Mouse (Mus musculus) spleen, postnatal 4 days (tissue): ENCODE results near the gene 4930596D02Rik.

Experiments used
- DNase-seq, 2 experiments: peaks; one replicate each; pipeline ENCODE4 v3.0.0; 2022; ENCODE audit warnings: low spot score in 2 of 2

The 4930596D02Rik gene

GRCm38 (mm10) chr14:35811878-35812277 is at the start of gene 4930596D02Rik:
4930596D02Rik (minus strand) TSS chr14:35811978.
- DNase-seq, result no peak

DNA sequence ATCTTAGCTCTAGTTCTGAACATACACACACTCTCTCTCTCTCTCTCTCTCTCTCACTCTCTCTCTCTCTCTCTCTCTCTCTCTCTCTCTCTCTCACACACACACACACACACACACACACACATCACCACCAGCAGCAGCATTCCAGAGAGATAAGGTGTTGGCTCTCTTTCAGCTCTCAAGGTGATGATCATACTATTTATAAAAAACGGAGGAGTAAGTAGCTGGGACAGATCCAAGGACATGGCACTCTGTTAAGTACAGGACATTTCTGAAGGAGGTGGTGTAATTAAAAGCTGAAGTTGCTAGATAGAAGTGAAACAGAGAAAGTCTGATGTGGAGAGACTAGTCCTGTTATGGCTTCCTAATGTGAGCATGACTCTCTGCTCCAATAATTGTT is 41.5 kb upstream of the 4930596D02Rik start:
- DNase-seq, result no peak

DNA sequence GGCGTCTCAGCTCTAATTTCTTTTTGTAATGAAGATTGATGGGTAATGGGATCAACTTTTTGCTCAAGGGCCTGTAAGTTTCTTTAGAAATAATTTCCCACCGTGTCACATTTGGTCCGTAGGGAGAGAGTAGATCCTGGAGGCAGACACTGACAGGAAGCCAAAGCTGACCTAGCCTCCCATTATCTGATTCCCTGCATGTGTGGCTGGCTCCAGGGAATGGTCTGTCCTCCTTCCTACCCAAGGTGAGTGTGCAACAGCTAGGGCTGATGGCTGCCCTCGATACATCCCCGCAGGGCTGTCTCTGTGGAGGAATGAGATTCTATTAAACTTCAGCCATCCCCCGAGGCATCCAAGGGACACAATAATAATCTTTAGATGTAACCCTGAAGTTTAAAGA is 33.5 kb upstream of the 4930596D02Rik start:
- DNase-seq, result no peak

DNA sequence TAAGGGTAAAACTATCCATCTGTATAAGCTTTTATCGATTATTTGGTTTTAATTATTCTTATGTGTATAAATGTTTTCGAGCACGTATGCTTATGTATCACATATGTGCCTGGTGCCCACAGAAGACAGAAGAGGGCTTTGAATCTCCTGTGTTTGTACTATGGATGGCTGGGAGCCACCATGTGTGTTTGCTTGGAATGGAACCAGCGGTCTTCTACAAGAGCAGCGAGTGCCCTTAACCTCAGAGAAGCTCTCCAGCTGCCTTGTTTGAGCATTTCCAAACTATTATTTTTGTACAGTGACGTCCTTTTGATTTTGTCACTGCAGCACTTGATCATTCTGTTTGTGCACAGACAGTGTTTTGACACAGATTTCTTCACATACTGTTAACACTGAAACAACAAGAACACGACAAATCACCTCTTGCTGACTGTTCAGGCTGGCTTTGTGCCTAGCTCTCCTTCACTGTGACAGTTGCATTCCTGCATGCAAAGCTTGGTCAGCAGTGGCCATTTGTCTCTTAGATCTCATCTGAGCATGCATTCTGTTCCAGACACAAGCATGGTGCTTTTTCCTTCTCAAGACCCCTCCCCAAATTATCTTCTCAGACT is 30.4 kb upstream of the 4930596D02Rik start:
- no peak for DNase-seq

DNA sequence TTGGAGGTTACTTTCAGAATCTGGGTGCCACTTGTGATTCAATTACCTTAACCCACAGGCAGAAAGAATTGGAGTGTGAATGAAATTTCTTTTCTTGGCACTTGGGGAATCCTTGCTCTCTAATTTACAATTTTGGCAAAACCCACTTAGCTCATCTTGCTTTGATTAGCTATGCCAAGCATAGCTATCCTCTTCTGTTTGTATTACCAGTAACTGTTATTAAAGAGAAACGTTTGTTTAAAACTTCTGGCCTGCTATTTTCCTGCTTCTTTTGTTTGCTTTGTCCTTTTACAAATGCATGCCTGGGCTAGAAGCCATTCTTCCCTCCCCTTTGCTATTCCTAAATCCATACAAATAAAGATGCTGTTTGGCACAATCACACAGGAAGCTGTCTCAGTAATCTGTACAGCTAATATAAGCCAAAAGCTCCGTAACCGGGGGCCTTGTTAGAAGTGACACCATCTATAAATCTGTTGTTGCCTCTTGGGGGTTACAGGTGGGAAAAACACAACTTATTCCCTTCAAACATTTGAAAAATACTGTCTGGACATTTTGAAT is 19.0 kb downstream of the 4930596D02Rik start:
- DNase-seq, result no peak

GRCm38 (mm10) chr14:35780033-35780432 is 31.7 kb downstream of the 4930596D02Rik start:
- no peak for DNase-seq

DNA sequence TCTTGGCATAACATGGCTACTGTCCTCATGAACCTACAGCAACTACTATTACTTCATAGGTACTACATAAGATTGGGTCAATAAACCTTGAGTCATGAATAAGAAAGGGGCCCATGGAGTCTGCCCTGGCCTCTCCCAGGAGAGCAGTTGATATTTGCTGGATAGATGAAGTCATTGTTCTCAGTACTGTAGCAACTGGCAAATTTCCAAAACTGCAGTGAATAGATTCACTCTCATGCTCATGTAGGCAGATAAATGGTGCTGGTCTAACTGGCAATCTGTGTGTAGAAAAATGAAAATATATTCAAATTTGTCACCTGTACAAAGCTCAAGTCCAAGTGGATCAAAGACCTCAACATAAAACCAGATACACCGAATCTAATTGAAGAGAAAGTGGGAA is 38.5 kb downstream of the 4930596D02Rik start:
- DNase-seq, result no peak
